Mouse (Mus musculus) CH12.LX (cell line): Measurements from ENCODE around the gene Hoxc10. TPM values are rescaled to one million over a fixed set of nuclear protein-coding genes. Genes with fewer than 3 reads are reported as not detected.

Experiments used
- DNase-seq: peaks from one replicate; pipeline ENCODE4 v3.0.0-alpha.2; 2013; ENCODE audit errors: extremely low read depth
- H3K27ac ChIP-seq: 2 replicates; pipeline ENCODE4 v1.5.1; 2012; ENCODE audit warnings: low read depth, mild to moderate bottlenecking, control low read depth, moderate library complexity; ENCODE audit not compliant: insufficient read depth
- H3K27me3 ChIP-seq: replicated peaks from 2 replicates; pipeline ENCODE3; 2012; ENCODE audit warnings: inconsistent platforms
- H3K36me3 ChIP-seq, 2 experiments: replicated peaks in 1 of 2; 2 replicates each; pipeline versions ENCODE3 to v1.6.1; 2012; ENCODE audit warnings: inconsistent platforms in 1 of 2, low read length in 1 of 2, mild to moderate bottlenecking in 1 of 2, mixed read lengths in 1 of 2, moderate library complexity in 1 of 2; ENCODE audit not compliant: control insufficient read depth in 1 of 2, insufficient read depth in 1 of 2
- H3K4me1 ChIP-seq, 2 experiments: 2 replicates each; pipeline ENCODE4 v1.6.1; 2012; ENCODE audit warnings: inconsistent platforms in 1 of 2, moderate library complexity in 1 of 2; ENCODE audit not compliant: insufficient read depth in 2 of 2, control insufficient read depth in 1 of 2
- H3K4me2 ChIP-seq: 2 replicates; pipeline ENCODE4 v1.6.1; 2012; ENCODE audit warnings: low read depth, mild to moderate bottlenecking, control low read depth; ENCODE audit not compliant: poor library complexity, insufficient read depth, severe bottlenecking
- H3K4me3 ChIP-seq, 3 experiments: fragments of 150-350 bp in 1 of 3; sonication (generic) in 1 of 3; replicated peaks in 1 of 3; 2 replicates each; pipeline versions ENCODE3 to v1.5.1; 2011 to 2012; ENCODE audit warnings: low read depth in 2 of 3, low read length in 2 of 3, mild to moderate bottlenecking in 2 of 3, moderate library complexity in 2 of 3, control low read depth in 1 of 3, improper control_type of control experiment in 1 of 3, inconsistent platforms in 1 of 3, mixed read lengths in 1 of 3; ENCODE audit not compliant: poor library complexity in 1 of 3
- H3K79me2 ChIP-seq: replicated peaks from 2 replicates; pipeline ENCODE4 v1.6.1; 2012; ENCODE audit warnings: mild to moderate bottlenecking, moderate library complexity; ENCODE audit not compliant: control insufficient read depth, poor library complexity, insufficient read depth, severe bottlenecking; ENCODE audit errors: extremely low read depth
- H3K9ac ChIP-seq: 2 replicates; pipeline ENCODE4 v1.6.1; 2012; ENCODE audit warnings: low read depth, mild to moderate bottlenecking, control low read depth, moderate library complexity; ENCODE audit not compliant: insufficient read depth
- H3K9me3 ChIP-seq: replicated peaks from 2 replicates; pipeline ENCODE3; 2012; ENCODE audit warnings: low read length, inconsistent platforms, mixed read lengths
- CHD1 ChIP-seq: IDR thresholded peaks from 2 replicates; pipeline ENCODE4 v1.6.1; 2012; ENCODE audit warnings: low read depth, low read length, improper control_type of control experiment, inconsistent platforms
- CHD2 ChIP-seq: IDR thresholded peaks from 2 replicates; pipeline ENCODE4 v1.6.1; 2011; ENCODE audit warnings: low read length, improper control_type of control experiment
- CTCF ChIP-seq, 2 experiments: IDR thresholded peaks in 1 of 2; conservative IDR thresholded peaks in 1 of 2; 2 replicates each; pipeline ENCODE4 v1.5.1; 2011 to 2012; ENCODE audit warnings: low read depth in 2 of 2, low read length in 2 of 2, improper control_type of control experiment in 1 of 2, inconsistent platforms in 1 of 2, mild to moderate bottlenecking in 1 of 2, moderate library complexity in 1 of 2
- E2F4 ChIP-seq: IDR thresholded peaks from 2 replicates; pipeline ENCODE4 v1.6.1; 2011; ENCODE audit warnings: low read depth, low read length, improper control_type of control experiment; ENCODE audit not compliant: insufficient replicate concordance
- ELF1 ChIP-seq: IDR thresholded peaks from 2 replicates; pipeline ENCODE4 v1.6.1; 2014; ENCODE audit warnings: low read depth, mild to moderate bottlenecking, inconsistent platforms, low read length, improper control_type of control experiment
- EP300 ChIP-seq: IDR thresholded peaks from 2 replicates; pipeline ENCODE4 v1.6.1; 2011; ENCODE audit warnings: low read length, improper control_type of control experiment
- ETS1 ChIP-seq: conservative IDR thresholded peaks from 2 replicates; pipeline ENCODE4 v1.6.1; 2012; ENCODE audit warnings: low read depth, mild to moderate bottlenecking, inconsistent platforms, low read length, improper control_type of control experiment, moderate library complexity
- HCFC1 ChIP-seq: IDR thresholded peaks from 2 replicates; pipeline ENCODE4 v1.6.1; 2012; ENCODE audit warnings: low read depth, mild to moderate bottlenecking, inconsistent platforms, low read length, improper control_type of control experiment
- IRF4 ChIP-seq: IDR thresholded peaks from 2 replicates; pipeline ENCODE4 v1.6.1; 2014; ENCODE audit warnings: low read depth, mild to moderate bottlenecking, inconsistent platforms, low read length, improper control_type of control experiment
- JUN ChIP-seq: IDR thresholded peaks from 2 replicates; pipeline ENCODE4 v1.6.1; 2011; ENCODE audit warnings: low read depth, mild to moderate bottlenecking, low read length, improper control_type of control experiment, moderate library complexity; ENCODE audit not compliant: insufficient read depth
- JUND ChIP-seq: conservative IDR thresholded peaks from 2 replicates; pipeline ENCODE4 v1.6.1; 2011; ENCODE audit warnings: low read depth, low read length, improper control_type of control experiment
- MAFK ChIP-seq: IDR thresholded peaks from 2 replicates; pipeline ENCODE4 v1.6.1; 2011; ENCODE audit warnings: low read length, improper control_type of control experiment; ENCODE audit not compliant: insufficient replicate concordance
- MAX ChIP-seq: IDR thresholded peaks from 2 replicates; pipeline ENCODE4 v1.6.1; 2011; ENCODE audit warnings: low read length, improper control_type of control experiment
- MAZ ChIP-seq: IDR thresholded peaks from 2 replicates; pipeline ENCODE4 v1.6.1; 2012; ENCODE audit warnings: low read depth, mild to moderate bottlenecking, inconsistent platforms, low read length, improper control_type of control experiment, moderate library complexity
- MEF2A ChIP-seq: IDR thresholded peaks from 2 replicates; pipeline ENCODE4 v1.6.1; 2014; ENCODE audit warnings: low read depth, mild to moderate bottlenecking, inconsistent platforms, low read length, improper control_type of control experiment, borderline replicate concordance
- MYC ChIP-seq: IDR thresholded peaks from 2 replicates; pipeline ENCODE4 v1.6.1; 2011; ENCODE audit warnings: low read depth, mild to moderate bottlenecking, improper control_type of control experiment, low read length
- NELFE ChIP-seq: IDR thresholded peaks from 2 replicates; pipeline ENCODE4 v1.6.1; 2011; ENCODE audit warnings: low read depth, low read length, improper control_type of control experiment
- NRF1 ChIP-seq: IDR thresholded peaks from 2 replicates; pipeline ENCODE4 v1.6.1; 2014; ENCODE audit warnings: low read depth, mild to moderate bottlenecking, inconsistent platforms, low read length, improper control_type of control experiment, moderate library complexity
- PAX5 ChIP-seq: IDR thresholded peaks from 2 replicates; pipeline ENCODE4 v1.6.1; 2012; ENCODE audit warnings: low read length, inconsistent platforms, mixed read lengths
- POLR2A ChIP-seq: IDR thresholded peaks from 2 replicates; pipeline ENCODE4 v1.6.1; 2011; ENCODE audit warnings: low read depth, mild to moderate bottlenecking, improper control_type of control experiment, low read length
- POLR2AphosphoS2 ChIP-seq: IDR thresholded peaks from 2 replicates; pipeline ENCODE4 v1.6.1; 2011; ENCODE audit warnings: low read depth, low read length, improper control_type of control experiment
- RCOR1 ChIP-seq: conservative IDR thresholded peaks from 2 replicates; pipeline ENCODE4 v1.6.1; 2012; ENCODE audit warnings: low read depth, mild to moderate bottlenecking, inconsistent platforms, low read length, improper control_type of control experiment
- TBP ChIP-seq: conservative IDR thresholded peaks from 2 replicates; pipeline ENCODE4 v1.6.1; 2011; ENCODE audit warnings: low read depth, low read length, improper control_type of control experiment
- USF1 ChIP-seq: IDR thresholded peaks from 2 replicates; pipeline ENCODE4 v1.6.1; 2014; ENCODE audit warnings: low read depth, mild to moderate bottlenecking, inconsistent platforms, low read length, improper control_type of control experiment
- USF2 ChIP-seq: conservative IDR thresholded peaks from 2 replicates; pipeline ENCODE4 v1.6.1; 2011; ENCODE audit warnings: low read depth, low read length, improper control_type of control experiment
- ZKSCAN1 ChIP-seq: IDR thresholded peaks from 2 replicates; pipeline ENCODE4 v1.6.1; 2012; ENCODE audit warnings: low read depth, inconsistent platforms, low read length, improper control_type of control experiment, borderline replicate concordance
- ZMIZ1 ChIP-seq: IDR thresholded peaks from 2 replicates; pipeline ENCODE4 v1.6.1; 2012; ENCODE audit warnings: low read depth, mild to moderate bottlenecking, inconsistent platforms, low read length, improper control_type of control experiment
- ZNF384 ChIP-seq: IDR thresholded peaks from 2 replicates; pipeline ENCODE4 v1.6.1; 2012; ENCODE audit warnings: low read depth, low read length, improper control_type of control experiment, inconsistent platforms
- dilution Hi-C: fragments of 300-500 bp; cut with MboI; formaldehyde crosslinking; loops from 2 replicates; pipeline ENCODE4 v1.14.3; 2020; ENCODE audit warnings: low sequenced_read_pairs; ENCODE audit not compliant: extremely low pct_unique_long_range_greater_than_20kb, extremely low pct_ligation_motif_present
- in situ Hi-C: fragments of 300-500 bp; cut with MboI; formaldehyde crosslinking; loops from 3 replicates; pipeline ENCODE4 v1.14.3; 2019; ENCODE audit warnings: low sequenced_read_pairs, low pct_ligation_motif_present, low pct_unique_long_range_greater_than_20kb, mixed read lengths
- polyA plus RNA-seq: library from polyadenylated mRNA; unstranded; fragments of >175 nt; gene quantifications from 2 replicates; pipeline ENCODE4 v1.2.1, GENCODE M21; 2012; ENCODE audit warnings: low read depth; ENCODE audit not compliant: insufficient read length
- total RNA-seq, 2 experiments: library from RNA; depleted of rRNA; stranded (reverse); fragments of 300-350 nt in 1 of 2; fragments of >200 nt in 1 of 2; gene quantifications; 2 replicates each; pipeline ENCODE4 v1.2.3; 2012 to 2014

Gene Hoxc10
- total and polyA plus RNA-seq, 3 experiments: 0.11 TPM; not detected in 2

GRCm38 (mm10) chr15:102931706-102932358 is 34.8 kb upstream of the Hoxc10 start:
- no peak overlapping the region for H3K9ac ChIP-seq
- no peaks in the 10 kb centered on the region for H3K4me1 ChIP-seq
- H3K4me2 ChIP-seq: 0 out of 2 replicates have a peak overlapping the region, but pooled peaks have one; percentile 7
- dilution Hi-C loops: no loop called here
- no peak for DNase-seq
- no peak for TF ChIP-seq ZNF384
- TF ChIP-seq CHD1: no peak
- no peak for TF ChIP-seq RCOR1
- TF ChIP-seq MEF2A: no peak
- TF ChIP-seq ELF1: no peak
- no peak for TF ChIP-seq PAX5
- TF ChIP-seq USF1: no peak
- no peak for TF ChIP-seq MAFK
- no peak for TF ChIP-seq ZKSCAN1
- TF ChIP-seq MAX: no peak
- no peak for TF ChIP-seq JUND
- TF ChIP-seq POLR2A: no peak
- no peak for TF ChIP-seq ETS1
- TF ChIP-seq CTCF (conservative IDR thresholded peaks at IDR 0.05 in 1 of 2, IDR thresholded peaks at IDR 0.05 in 1 of 2; ENCODE audit: low read depth in 2 of 2, low read length in 2 of 2): no peak
- in situ Hi-C loops: no loop called here
- no peak overlapping the region for H3K4me3 ChIP-seq
- H3K79me2 ChIP-seq: no peaks in the 10 kb centered on the region
- H3K27ac ChIP-seq: no peak overlapping the region
- H3K27me3 ChIP-seq: peaks cover 95% of the 10 kb centered on the region
- H3K9me3 ChIP-seq: peaks cover 2% of the 10 kb centered on the region
- no peaks in the 10 kb centered on the region for H3K36me3 ChIP-seq

GRCm38 (mm10) chr15:102934438-102934837 is 32.2 kb upstream of the Hoxc10 start:
- peaks cover 11% of the 10 kb centered on the region for H3K9me3 ChIP-seq
- peaks cover 91% of the 10 kb centered on the region for H3K27me3 ChIP-seq
- in situ Hi-C loops: no loop called here

More at GRCm38 (mm10) chr15:102934438-102934837, 32.2 kb upstream of the Hoxc10 start:
- no peak overlapping the region for H3K9ac ChIP-seq
- no peak for DNase-seq
- TF ChIP-seq TBP: no peak
- no peak for TF ChIP-seq CHD1
- no peak for TF ChIP-seq ZKSCAN1
- TF ChIP-seq POLR2AphosphoS2: no peak
- TF ChIP-seq IRF4: no peak
- TF ChIP-seq MAFK: no peak
- TF ChIP-seq JUN: no peak
- TF ChIP-seq ZMIZ1: no peak
- TF ChIP-seq PAX5: no peak
- no peak for TF ChIP-seq EP300
- no peak for TF ChIP-seq MAZ
- no peak for TF ChIP-seq NRF1
- TF ChIP-seq MYC: no peak
- no peak for TF ChIP-seq MEF2A
- TF ChIP-seq HCFC1: no peak
- no peak for TF ChIP-seq CHD2
- TF ChIP-seq USF2: no peak
- TF ChIP-seq E2F4: no peak
- no peak for TF ChIP-seq NELFE
- no peaks in the 10 kb centered on the region for H3K79me2 ChIP-seq
- dilution Hi-C loops: no loop called here
- no peaks in the 10 kb centered on the region for H3K36me3 ChIP-seq
- H3K4me1 ChIP-seq: no peaks in the 10 kb centered on the region
- H3K27ac ChIP-seq: no peak overlapping the region
- no peak overlapping the region for H3K4me2 ChIP-seq
- H3K4me3 ChIP-seq: no peak overlapping the region
